Mouse (Mus musculus): Measurements from ENCODE around the gene Nagk. TPM values are rescaled to one million over a fixed set of nuclear protein-coding genes. Genes with fewer than 3 reads are reported as not detected.

Nagk gene
- polyA plus RNA-seq, 1 experiment, result 42.9 TPM

DNA sequence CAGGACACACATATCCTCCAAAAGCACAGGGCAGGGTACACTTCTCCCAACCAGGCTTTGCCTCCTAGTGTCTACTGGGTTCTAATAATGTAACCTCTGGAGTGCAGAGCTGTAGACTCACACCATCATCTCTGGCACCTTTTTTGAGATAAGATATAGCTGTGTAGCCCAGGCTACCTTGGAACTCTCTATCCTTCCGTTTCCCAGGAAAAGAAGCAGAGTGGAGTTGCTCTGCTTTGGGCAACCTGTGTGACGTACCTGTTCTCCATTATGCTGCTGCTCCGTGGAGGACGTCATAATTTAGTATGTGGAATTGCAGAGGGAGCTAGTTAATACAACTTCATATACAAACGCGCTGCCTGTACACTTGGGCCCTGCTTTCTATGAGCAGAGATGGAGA is 32.4 kb upstream of the Nagk start, which contains the start of gene Ankrd53:
Ankrd53 (plus strand) TSS at position 301 of the 400 bp plus-strand sequence.
- Histone ChIP-seq H3ac (ENCODE audit: control insufficient read depth, insufficient read length) (no peak within 1 kb of the TSS), H3K36me3 (ENCODE audit: control insufficient read depth, insufficient read depth) (no peaks in the 10 kb centered on the region), H3K27me3 (ENCODE audit: control insufficient read depth, insufficient read depth, insufficient read length) (peaks cover 11% of the 10 kb centered on the region), H3K4me3 (no peak within 1 kb of the TSS), H3K79me2 (ENCODE audit: control insufficient read depth, insufficient read depth) (no peaks in the 10 kb centered on the region), H3K4me2 (ENCODE audit: low read depth) (no peak within 1 kb of the TSS)
- TF ChIP-seq TCF3 (IDR thresholded peaks at IDR 0.05; ENCODE audit: insufficient read length, low read depth) (no peak), POLR2A (IDR thresholded peaks at IDR 0.05; ENCODE audit: insufficient read length, low read depth) (no peak), MAX (IDR thresholded peaks at IDR 0.05; ENCODE audit: low read depth) (no peak), TCF12 (IDR thresholded peaks at IDR 0.05; ENCODE audit: insufficient read depth, poor library complexity, severe bottlenecking) (no peak), USF1 (IDR thresholded peaks at IDR 0.05; ENCODE audit: low read depth) (no peak), SRF (IDR thresholded peaks at IDR 0.05; ENCODE audit: control insufficient read depth, insufficient read length, low read depth) (no peak), MYOG (IDR thresholded peaks at IDR 0.05; ENCODE audit: control insufficient read depth in 1 of 3, insufficient read depth in 1 of 3, insufficient read length in 2 of 3, low read depth in 2 of 3) (no peak), E2F4 (IDR thresholded peaks at IDR 0.05; ENCODE audit: insufficient read depth) (no peak), MYOD1 (IDR thresholded peaks at IDR 0.05; ENCODE audit: control insufficient read depth in 1 of 3, insufficient read length in 2 of 3, low read depth in 2 of 3) (no peak), POLR2AphosphoS2 (IDR thresholded peaks at IDR 0.05; ENCODE audit: insufficient read length, low read depth) (no peak), CEBPB (IDR thresholded peaks at IDR 0.05; ENCODE audit: insufficient read depth, poor library complexity, severe bottlenecking) (no peak), REST (IDR thresholded peaks at IDR 0.05; ENCODE audit: insufficient read depth, insufficient read length) (no peak)

DNA sequence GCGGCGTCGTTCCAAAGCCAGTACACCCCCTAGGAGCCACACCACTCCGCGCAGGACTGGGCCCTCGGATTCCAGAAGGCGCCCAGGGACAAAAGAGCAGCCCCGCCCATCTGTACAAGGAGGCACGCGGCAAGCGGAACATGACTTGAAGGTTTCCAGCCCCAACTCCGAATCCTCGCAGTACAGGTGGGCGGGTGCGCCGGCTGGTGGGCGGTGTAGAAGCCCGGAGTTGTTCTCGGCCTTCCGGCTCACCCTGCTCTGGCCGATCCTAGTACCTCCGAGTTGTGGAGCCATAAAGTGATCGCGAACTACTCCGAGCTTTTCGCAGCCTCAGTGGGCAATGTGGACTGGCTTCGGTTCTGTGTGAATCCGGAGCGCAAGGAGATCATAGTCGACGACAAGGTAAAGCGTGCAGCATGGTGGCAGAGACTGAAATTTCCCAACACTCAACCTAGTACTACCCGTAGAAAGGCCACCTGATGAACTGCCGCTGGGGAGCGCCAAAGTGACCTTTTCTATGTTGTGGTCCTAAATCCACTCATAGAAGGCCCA is 31.8 kb upstream of the Nagk start:
- Histone ChIP-seq H3K27me3 (ENCODE audit: control insufficient read depth, insufficient read depth, insufficient read length) (peaks cover 4% of the 10 kb centered on the region), H3K79me2 (ENCODE audit: control insufficient read depth, insufficient read depth) (no peaks in the 10 kb centered on the region), H3K36me3 (ENCODE audit: control insufficient read depth, insufficient read depth) (no peaks in the 10 kb centered on the region), H3K4me3 (no peak overlapping the region), H3K4me2 (ENCODE audit: low read depth) (no peak overlapping the region), H3ac (ENCODE audit: control insufficient read depth, insufficient read length) (no peak overlapping the region)
- TF ChIP-seq USF1 (IDR thresholded peaks at IDR 0.05; ENCODE audit: low read depth), result no peak
- no peak for TF ChIP-seq MAX (IDR thresholded peaks at IDR 0.05; ENCODE audit: low read depth)
- TF ChIP-seq SRF (IDR thresholded peaks at IDR 0.05; ENCODE audit: control insufficient read depth, insufficient read length, low read depth), result no peak
- no peak for TF ChIP-seq TCF12 (IDR thresholded peaks at IDR 0.05; ENCODE audit: insufficient read depth, poor library complexity, severe bottlenecking)
- TF ChIP-seq MYOD1 (IDR thresholded peaks at IDR 0.05; ENCODE audit: control insufficient read depth in 1 of 3, insufficient read length in 2 of 3, low read depth in 2 of 3), result no peak
- TF ChIP-seq E2F4 (IDR thresholded peaks at IDR 0.05; ENCODE audit: insufficient read depth), result no peak
- no peak for TF ChIP-seq POLR2A (IDR thresholded peaks at IDR 0.05; ENCODE audit: insufficient read length, low read depth)
- no peak for TF ChIP-seq REST (IDR thresholded peaks at IDR 0.05; ENCODE audit: insufficient read depth, insufficient read length)
- no peak for TF ChIP-seq MYOG (IDR thresholded peaks at IDR 0.05; ENCODE audit: control insufficient read depth in 1 of 3, insufficient read depth in 1 of 3, insufficient read length in 2 of 3, low read depth in 2 of 3)
- TF ChIP-seq TCF3 (IDR thresholded peaks at IDR 0.05; ENCODE audit: insufficient read length, low read depth), result no peak
- TF ChIP-seq CEBPB (IDR thresholded peaks at IDR 0.05; ENCODE audit: insufficient read depth, poor library complexity, severe bottlenecking), result no peak
- TF ChIP-seq POLR2AphosphoS2 (IDR thresholded peaks at IDR 0.05; ENCODE audit: insufficient read length, low read depth), result no peak

DNA sequence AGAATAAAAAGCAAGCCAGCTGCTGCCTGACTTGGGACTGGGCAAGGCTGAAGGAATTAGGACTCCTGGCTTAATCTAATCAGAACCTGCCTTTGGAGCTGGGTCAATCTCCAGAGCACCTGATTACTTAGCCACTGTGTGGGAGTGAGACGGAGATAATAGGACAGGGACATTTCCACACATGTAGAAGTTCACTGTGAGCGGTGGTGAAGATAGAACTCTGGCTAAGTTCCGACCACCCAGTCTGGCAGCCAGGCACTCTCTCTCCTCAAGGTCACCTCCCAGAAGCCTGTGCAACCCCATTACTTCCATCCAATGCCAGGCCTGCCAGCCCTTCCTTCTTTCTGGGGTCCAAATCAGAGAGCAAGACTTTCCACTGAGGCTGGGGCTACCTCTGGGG is 27.8 kb upstream of the Nagk start:
- Histone ChIP-seq H3K79me2 (ENCODE audit: control insufficient read depth, insufficient read depth) (no peaks in the 10 kb centered on the region), H3K27me3 (ENCODE audit: control insufficient read depth, insufficient read depth, insufficient read length) (no peaks in the 10 kb centered on the region), H3K4me3 (no peak overlapping the region), H3ac (ENCODE audit: control insufficient read depth, insufficient read length) (no peak overlapping the region), H3K36me3 (ENCODE audit: control insufficient read depth, insufficient read depth) (peaks cover 4% of the 10 kb centered on the region), H3K4me2 (ENCODE audit: low read depth) (no peak overlapping the region)
- no peak for TF ChIP-seq USF1 (IDR thresholded peaks at IDR 0.05; ENCODE audit: low read depth)
- no peak for TF ChIP-seq SRF (IDR thresholded peaks at IDR 0.05; ENCODE audit: control insufficient read depth, insufficient read length, low read depth)
- no peak for TF ChIP-seq MYOG (IDR thresholded peaks at IDR 0.05; ENCODE audit: control insufficient read depth in 1 of 3, insufficient read depth in 1 of 3, insufficient read length in 2 of 3, low read depth in 2 of 3)
- TF ChIP-seq POLR2A (IDR thresholded peaks at IDR 0.05; ENCODE audit: insufficient read length, low read depth), result no peak
- TF ChIP-seq CEBPB (IDR thresholded peaks at IDR 0.05; ENCODE audit: insufficient read depth, poor library complexity, severe bottlenecking), result no peak
- no peak for TF ChIP-seq POLR2AphosphoS2 (IDR thresholded peaks at IDR 0.05; ENCODE audit: insufficient read length, low read depth)
- TF ChIP-seq TCF3 (IDR thresholded peaks at IDR 0.05; ENCODE audit: insufficient read length, low read depth), result no peak

DNA sequence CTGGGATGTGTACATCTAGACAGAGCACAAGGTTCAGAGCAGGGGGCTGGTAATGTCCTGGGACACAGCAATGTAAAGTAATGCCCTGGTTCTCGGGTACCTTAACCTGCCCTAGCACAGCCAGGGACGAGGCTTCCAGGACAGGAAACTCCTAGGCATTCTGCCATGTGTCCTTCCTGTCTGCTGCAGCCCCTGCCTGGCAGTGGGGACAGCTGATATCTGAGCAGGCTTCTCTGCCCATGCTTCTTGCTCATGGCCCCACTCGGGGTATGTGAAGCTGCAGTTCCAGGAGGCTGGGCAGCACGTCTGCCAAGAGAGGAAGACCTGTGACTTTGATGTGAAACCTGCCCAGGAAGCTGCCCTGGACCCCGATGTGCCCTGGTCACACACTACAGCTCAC is 26.3 kb upstream of the Nagk start:
- TF ChIP-seq E2F4 (IDR thresholded peaks at IDR 0.05; ENCODE audit: insufficient read depth) (no peak), MAX (IDR thresholded peaks at IDR 0.05; ENCODE audit: low read depth) (no peak), SRF (IDR thresholded peaks at IDR 0.05; ENCODE audit: control insufficient read depth, insufficient read length, low read depth) (no peak), REST (IDR thresholded peaks at IDR 0.05; ENCODE audit: insufficient read depth, insufficient read length) (no peak)
- H3K36me3 ChIP-seq (ENCODE audit: control insufficient read depth, insufficient read depth), result peaks cover 4% of the 10 kb centered on the region

DNA sequence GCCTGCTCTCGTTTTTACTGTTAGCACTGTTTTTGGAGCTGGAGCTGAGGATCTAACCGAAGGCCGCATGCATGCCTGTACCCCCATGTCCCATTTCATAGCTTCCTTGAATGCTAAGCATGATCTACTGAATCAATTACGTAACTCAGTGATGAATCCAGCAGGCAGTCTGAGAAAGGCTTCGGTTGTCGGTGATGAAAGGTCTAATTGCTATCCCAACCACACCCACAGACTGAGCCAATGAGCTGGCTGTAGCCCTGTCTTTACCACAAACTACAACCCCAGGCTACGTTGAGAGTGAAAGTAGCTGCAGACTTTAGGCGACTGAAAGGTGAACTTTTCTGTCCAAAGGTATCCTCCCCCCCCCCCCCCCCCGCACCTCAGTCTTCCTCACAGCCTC is 20.7 kb upstream of the Nagk start:
- Histone ChIP-seq H3K36me3 (ENCODE audit: control insufficient read depth, insufficient read depth) (peaks cover 4% of the 10 kb centered on the region), H3K4me2 (ENCODE audit: low read depth) (peak overlapping the region; percentile 81), H3K4me3 (peak overlapping the region; percentile 79), H3ac (ENCODE audit: control insufficient read depth, insufficient read length) (no peak overlapping the region), H3K79me2 (ENCODE audit: control insufficient read depth, insufficient read depth) (peaks cover 8% of the 10 kb centered on the region), H3K27me3 (ENCODE audit: control insufficient read depth, insufficient read depth, insufficient read length) (no peaks in the 10 kb centered on the region)
- 0 out of 2 replicates have a peak, but pooled peaks have one; percentile 20 for TF ChIP-seq CEBPB (IDR thresholded peaks at IDR 0.05; ENCODE audit: insufficient read depth, poor library complexity, severe bottlenecking)
- TF ChIP-seq E2F4 (IDR thresholded peaks at IDR 0.05; ENCODE audit: insufficient read depth), result no peak

More for the DNA sequence above, 26.3 kb upstream of the Nagk start:
- H3K4me3 ChIP-seq, result no peak overlapping the region
- H3K27me3 ChIP-seq (ENCODE audit: control insufficient read depth, insufficient read depth, insufficient read length), result no peaks in the 10 kb centered on the region
- peaks cover 3% of the 10 kb centered on the region for H3K79me2 ChIP-seq (ENCODE audit: control insufficient read depth, insufficient read depth)
- H3K4me2 ChIP-seq (ENCODE audit: low read depth), result no peak overlapping the region
- no peak overlapping the region for H3ac ChIP-seq (ENCODE audit: control insufficient read depth, insufficient read length)
